Mouse (Mus musculus): Measurements from ENCODE around the gene 1810062G17Rik.

Gene 1810062G17Rik

GRCm38 (mm10) chr3:36505306-36505705, 29.6 kb downstream of the 1810062G17Rik start:
- no peak for DNase-seq (ENCODE audit: low spot score in 2 of 2)

GRCm38 (mm10) chr3:36505809-36506735, 30.3 kb downstream of the 1810062G17Rik start:
- no peak for DNase-seq (ENCODE audit: low spot score in 2 of 2)

- no peak for DNase-seq (ENCODE audit: low spot score in 2 of 2)
These were observed 35.8 kb downstream of the 1810062G17Rik start for GRCm38 (mm10) chr3:36511491-36511890.

GRCm38 (mm10) chr3:36516196-36516595, 40.5 kb downstream of the 1810062G17Rik start:
- no peak for DNase-seq (ENCODE audit: low spot score in 2 of 2)

GRCm38 (mm10) chr3:36521073-36522060, 45.6 kb downstream of the 1810062G17Rik start, which contains the start of gene Gm11549:
Gm11549 (minus strand) TSS chr3:36521813.
- no peak for DNase-seq (ENCODE audit: low spot score in 2 of 2)

GRCm38 (mm10) chr3:36522137-36522536, 46.4 kb downstream of the 1810062G17Rik start:
- no peak for DNase-seq (ENCODE audit: low spot score in 2 of 2)

GRCm38 (mm10) chr3:36524466-36524865, 48.7 kb downstream of the 1810062G17Rik start:
- no peak for DNase-seq (ENCODE audit: low spot score in 2 of 2)

- no peak for DNase-seq (ENCODE audit: low spot score in 2 of 2)
These were observed 54.6 kb downstream of the 1810062G17Rik start for GRCm38 (mm10) chr3:36530345-36530744.

- no peak for DNase-seq (ENCODE audit: low spot score in 2 of 2)
These were observed 55.0 kb downstream of the 1810062G17Rik start for GRCm38 (mm10) chr3:36530781-36531180.

- no peak for DNase-seq (ENCODE audit: low spot score in 2 of 2)
These were observed 55.5 kb downstream of the 1810062G17Rik start for GRCm38 (mm10) chr3:36531242-36531641.

All from natural killer cell, adult 2 months (primary cell).